Mouse (Mus musculus): ENCODE measurements at regions not wholly inside any gene's neighbourhood (a gene's known extent, or its start where the extent isn't known, plus 50 kb on each side); places are given as distances from the start of the nearest gene placed in this dataset.

GRCm38 (mm10) chr15:61599734-61600133 lies 676.9 kb upstream of the A1bg start:
- no peak for DNase-seq (ENCODE audit: extremely low read depth)
- Histone ChIP-seq H3K4me3 (replicated peaks in 1 of 3; ENCODE audit: low read depth in 2 of 3, low read length in 2 of 3, poor library complexity in 1 of 3) (no peak overlapping the region), H3K9ac (ENCODE audit: insufficient read depth, low read depth) (no peak overlapping the region), H3K36me3 (replicated peaks in 1 of 2; ENCODE audit: control insufficient read depth in 1 of 2, insufficient read depth in 1 of 2, low read length in 1 of 2) (no peaks in the 10 kb centered on the region), H3K27me3 (replicated peaks) (no peaks in the 10 kb centered on the region), H3K9me3 (replicated peaks; ENCODE audit: low read length) (no peaks in the 10 kb centered on the region), H3K79me2 (replicated peaks; ENCODE audit: control insufficient read depth, extremely low read depth, insufficient read depth, poor library complexity, severe bottlenecking) (no peaks in the 10 kb centered on the region), H3K27ac (ENCODE audit: insufficient read depth, low read depth) (no peak overlapping the region), H3K4me2 (ENCODE audit: insufficient read depth, low read depth, poor library complexity, severe bottlenecking) (no peak overlapping the region), H3K4me1 (ENCODE audit: control insufficient read depth in 1 of 2, insufficient read depth in 2 of 2) (no peaks in the 10 kb centered on the region)
- TF ChIP-seq HCFC1 (IDR thresholded peaks at IDR 0.05; ENCODE audit: low read depth, low read length) (no peak), E2F4 (IDR thresholded peaks at IDR 0.05; ENCODE audit: insufficient replicate concordance, low read depth, low read length) (no peak), MXI1 (IDR thresholded peaks at IDR 0.05; ENCODE audit: low read depth, low read length) (no peak), TCF12 (IDR thresholded peaks at IDR 0.05; ENCODE audit: low read depth, low read length) (no peak), CTCF (conservative IDR thresholded peaks at IDR 0.05 in 1 of 2, IDR thresholded peaks at IDR 0.05 in 1 of 2; ENCODE audit: low read depth in 2 of 2, low read length in 2 of 2) (no peak), POLR2AphosphoS2 (IDR thresholded peaks at IDR 0.05; ENCODE audit: low read depth, low read length) (no peak), TBP (conservative IDR thresholded peaks at IDR 0.05; ENCODE audit: low read depth, low read length) (no peak), GABPA (IDR thresholded peaks at IDR 0.05; ENCODE audit: insufficient replicate concordance, low read depth, low read length) (no peak), MAZ (IDR thresholded peaks at IDR 0.05; ENCODE audit: low read depth, low read length) (no peak), ZC3H11A (IDR thresholded peaks at IDR 0.05; ENCODE audit: low read depth, low read length) (no peak), POLR2A (IDR thresholded peaks at IDR 0.05; ENCODE audit: low read depth, low read length) (no peak), IRF4 (IDR thresholded peaks at IDR 0.05; ENCODE audit: low read depth, low read length) (no peak), RAD21 (IDR thresholded peaks at IDR 0.05; ENCODE audit: low read depth, low read length) (no peak), EP300 (IDR thresholded peaks at IDR 0.05; ENCODE audit: low read length) (no peak), ELF1 (IDR thresholded peaks at IDR 0.05; ENCODE audit: low read depth, low read length) (no peak), MYC (IDR thresholded peaks at IDR 0.05; ENCODE audit: low read depth, low read length) (no peak), ETS1 (conservative IDR thresholded peaks at IDR 0.05; ENCODE audit: low read depth, low read length) (no peak), KAT2A (IDR thresholded peaks at IDR 0.05; ENCODE audit: insufficient replicate concordance, low read length) (no peak), MAX (IDR thresholded peaks at IDR 0.05; ENCODE audit: low read length) (no peak)
- in situ Hi-C loops (cut with MboI; ENCODE audit: low pct_ligation_motif_present, low pct_unique_long_range_greater_than_20kb, low sequenced_read_pairs) (no loop called here), dilution Hi-C loops (cut with MboI; ENCODE audit: extremely low pct_ligation_motif_present, extremely low pct_unique_long_range_greater_than_20kb, low sequenced_read_pairs) (no loop called here)

- in situ Hi-C loops (cut with MboI; ENCODE audit: low pct_ligation_motif_present, low pct_unique_long_range_greater_than_20kb, low sequenced_read_pairs) (no loop called here), dilution Hi-C loops (cut with MboI; ENCODE audit: extremely low pct_ligation_motif_present, extremely low pct_unique_long_range_greater_than_20kb, low sequenced_read_pairs) (no loop called here)
- H3K36me3 ChIP-seq (replicated peaks in 1 of 2; ENCODE audit: control insufficient read depth in 1 of 2, insufficient read depth in 1 of 2, low read length in 1 of 2) = no peaks in the 10 kb centered on the region
- H3K79me2 ChIP-seq (replicated peaks; ENCODE audit: control insufficient read depth, extremely low read depth, insufficient read depth, poor library complexity, severe bottlenecking) = no peaks in the 10 kb centered on the region
- no peaks in the 10 kb centered on the region for H3K27me3 ChIP-seq (replicated peaks)
- peaks cover 0 to 6% of the 10 kb centered on the region in 2 experiments; a peak in 1 of 4 replicates for H3K4me1 ChIP-seq (ENCODE audit: control insufficient read depth in 1 of 2, insufficient read depth in 2 of 2)
- no peak overlapping the region for H3K4me3 ChIP-seq (replicated peaks in 1 of 3; ENCODE audit: low read depth in 2 of 3, low read length in 2 of 3, poor library complexity in 1 of 3)
- peaks cover 4% of the 10 kb centered on the region for H3K9me3 ChIP-seq (replicated peaks; ENCODE audit: low read length)
- DNase-seq (ENCODE audit: extremely low read depth) = no peak
- H3K27ac ChIP-seq (ENCODE audit: insufficient read depth, low read depth) = no peak overlapping the region
- no peak overlapping the region for H3K4me2 ChIP-seq (ENCODE audit: insufficient read depth, low read depth, poor library complexity, severe bottlenecking)
- TF ChIP-seq ELF1 (IDR thresholded peaks at IDR 0.05; ENCODE audit: low read depth, low read length) (no peak), CTCF (conservative IDR thresholded peaks at IDR 0.05 in 1 of 2, IDR thresholded peaks at IDR 0.05 in 1 of 2; ENCODE audit: low read depth in 2 of 2, low read length in 2 of 2) (no peak), ZNF384 (IDR thresholded peaks at IDR 0.05; ENCODE audit: low read depth, low read length) (no peak), MAX (IDR thresholded peaks at IDR 0.05; ENCODE audit: low read length) (no peak), USF1 (IDR thresholded peaks at IDR 0.05; ENCODE audit: low read depth, low read length) (no peak), GABPA (IDR thresholded peaks at IDR 0.05; ENCODE audit: insufficient replicate concordance, low read depth, low read length) (no peak), ZKSCAN1 (IDR thresholded peaks at IDR 0.05; ENCODE audit: borderline replicate concordance, low read depth, low read length) (no peak)
- no peak overlapping the region for H3K9ac ChIP-seq (ENCODE audit: insufficient read depth, low read depth)
Measured at GRCm38 (mm10) chr15:61596318-61596717, 673.5 kb upstream of the A1bg start.

All from CH12.LX (cell line).